Mouse (Mus musculus): ENCODE measurements around the gene Polr2j. TPM values are rescaled to one million over a fixed set of nuclear protein-coding genes. Genes with fewer than 3 reads are reported as not detected.
"Not testable (repeated sequence)": the region's sequence is repeated elsewhere in the genome, so short reads cannot be mapped to it uniquely, and the experiment has no call there.

Polr2j gene
- polyA plus RNA-seq, 1 experiment from 2014 or later: 112 TPM

DNA sequence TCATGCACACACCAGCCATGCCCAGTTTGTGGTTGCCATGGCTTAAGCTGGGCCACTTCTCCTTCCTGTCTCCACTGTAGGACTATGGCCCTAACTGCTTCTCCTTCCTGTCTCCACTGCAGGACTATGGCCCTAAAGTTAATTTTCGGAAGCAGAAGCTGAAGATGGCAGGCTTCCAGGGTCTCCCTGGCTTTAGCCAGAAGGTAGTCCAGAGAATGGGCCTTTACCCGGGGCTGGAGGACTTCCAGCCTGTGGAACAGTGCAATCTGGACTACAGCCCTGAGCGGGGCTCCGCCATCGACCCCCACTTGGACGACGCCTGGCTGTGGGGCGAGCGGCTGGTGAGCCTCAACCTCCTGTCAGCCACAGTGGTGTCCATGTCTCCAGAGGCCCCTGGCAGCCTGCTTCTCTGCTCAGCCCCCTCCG, 23.6 kb downstream of the Polr2j start:
- ATAC-seq: no peak
- Histone ChIP-seq H3K9me3 (ENCODE audit: low read length) (no peaks in the 10 kb centered on the region; the same call in 1 of the 2 replicates), H3K4me3 (ENCODE audit: low read depth, low read length) (no peak overlapping the region), H3K27ac (ENCODE audit: low read depth) (0 out of 2 replicates have a peak overlapping the region, but pooled peaks have one; percentile 46), H3K4me2 (ENCODE audit: low read depth, low read length) (no peak overlapping the region), H3K36me3 (replicated peaks; ENCODE audit: insufficient read depth, low read length) (peaks cover 24% of the 10 kb centered on the region), H3K27me3 (ENCODE audit: insufficient read depth, low read length) (no peaks in the 10 kb centered on the region), H3K9ac (replicated peaks) (no peak overlapping the region), H3K4me1 (ENCODE audit: insufficient read depth) (peaks cover 13% of the 10 kb centered on the region)
- whole genome bisulfite sequencing (ENCODE audit: insufficient replicate concordance): 86% methylated on average over 10 of the region's 10 CpGs
- no peak for DNase-seq
- TF ChIP-seq CTCF (IDR thresholded peaks at IDR 0.05; ENCODE audit: low read depth) (no peak), EP300 (IDR thresholded peaks at IDR 0.05; ENCODE audit: low read depth) (no peak)

DNA sequence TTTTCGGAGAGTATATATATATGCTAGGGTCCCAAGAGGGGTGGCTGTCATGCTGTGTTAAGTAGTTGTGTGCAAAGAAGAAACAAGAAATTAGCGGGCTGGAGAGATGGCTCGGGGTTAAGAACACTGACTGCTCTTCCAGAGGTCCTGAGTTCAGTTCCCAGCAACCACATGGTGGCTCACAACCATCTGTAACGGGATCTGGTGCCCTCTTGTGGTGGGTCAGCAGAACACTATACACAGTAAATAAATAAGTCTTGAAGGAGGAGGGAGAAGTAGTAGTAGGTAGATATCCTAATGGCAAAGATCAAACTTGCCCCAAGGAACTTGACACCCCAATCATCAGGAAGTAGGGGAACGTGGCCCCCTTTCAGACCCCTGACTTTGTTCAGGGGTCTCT, 26.3 kb downstream of the Polr2j start:
- 87% methylated on average over 5 of the region's 5 CpGs for WGBS (ENCODE audit: insufficient replicate concordance)
- peaks cover 5% of the 10 kb centered on the region for H3K4me1 ChIP-seq (ENCODE audit: insufficient read depth)

DNA sequence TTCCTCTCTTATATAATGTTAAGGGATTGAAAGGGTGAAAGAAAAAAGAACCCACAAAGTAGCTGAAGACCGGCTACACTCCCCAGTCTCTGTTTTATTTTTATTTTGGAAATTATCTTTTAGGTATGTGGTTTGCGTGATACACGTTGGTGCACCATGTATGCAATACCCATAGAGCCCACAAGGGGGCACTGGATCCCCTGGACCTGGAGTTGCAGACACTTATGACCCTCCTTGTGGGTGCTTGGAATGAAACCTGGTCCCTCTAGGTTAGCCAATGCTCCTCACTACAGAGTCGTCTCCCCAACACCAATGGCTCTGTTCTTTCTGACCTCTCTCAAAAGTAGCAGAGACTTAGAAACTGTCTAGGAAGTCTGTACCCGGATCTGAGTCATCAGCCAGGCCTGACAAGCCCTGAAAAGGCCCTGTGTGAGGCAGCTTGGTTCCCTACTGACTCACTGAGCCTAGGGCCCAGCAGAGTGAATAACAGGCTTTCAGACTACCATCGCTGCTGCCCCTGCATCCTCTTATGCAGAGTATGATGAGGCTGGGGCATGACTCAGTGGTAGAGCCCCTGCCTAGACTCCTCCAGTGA, 26.8 kb downstream of the Polr2j start:
- peaks cover 24% of the 10 kb centered on the region for H3K36me3 ChIP-seq (replicated peaks; ENCODE audit: insufficient read depth, low read length)
- H3K27me3 ChIP-seq (ENCODE audit: insufficient read depth, low read length): no peaks in the 10 kb centered on the region
- H3K4me2 ChIP-seq (ENCODE audit: low read depth, low read length): no peak overlapping the region
- H3K9ac ChIP-seq (replicated peaks): no peak overlapping the region
- peaks cover 7% of the 10 kb centered on the region for H3K4me1 ChIP-seq (ENCODE audit: insufficient read depth)
- no peak overlapping the region for H3K27ac ChIP-seq (ENCODE audit: low read depth)
- H3K9me3 ChIP-seq (ENCODE audit: low read length): no peaks in the 10 kb centered on the region; the same call in 1 of the 2 replicates
- TF ChIP-seq CTCF (IDR thresholded peaks at IDR 0.05; ENCODE audit: low read depth) (peak; percentile 61), EP300 (IDR thresholded peaks at IDR 0.05; ENCODE audit: low read depth) (no peak)
- DNase-seq (no peak), ATAC-seq (no peak)
- WGBS (ENCODE audit: insufficient replicate concordance): 81% methylated on average over 6 of the region's 6 CpGs
- no peak overlapping the region for H3K4me3 ChIP-seq (ENCODE audit: low read depth, low read length)

More for the DNA sequence above, 26.3 kb downstream of the Polr2j start:
- H3K9ac ChIP-seq (replicated peaks): no peak overlapping the region
- no peak overlapping the region for H3K27ac ChIP-seq (ENCODE audit: low read depth)
- H3K4me2 ChIP-seq (ENCODE audit: low read depth, low read length): no peak overlapping the region
- H3K9me3 ChIP-seq (ENCODE audit: low read length): no peaks in the 10 kb centered on the region; the same call in 1 of the 2 replicates
- no peak overlapping the region for H3K4me3 ChIP-seq (ENCODE audit: low read depth, low read length)
- no peak for DNase-seq
- TF ChIP-seq CTCF (IDR thresholded peaks at IDR 0.05; ENCODE audit: low read depth): peak; percentile 52
- TF ChIP-seq EP300 (IDR thresholded peaks at IDR 0.05; ENCODE audit: low read depth): no peak
- peaks cover 24% of the 10 kb centered on the region for H3K36me3 ChIP-seq (replicated peaks; ENCODE audit: insufficient read depth, low read length)
- no peak for ATAC-seq
- H3K27me3 ChIP-seq (ENCODE audit: insufficient read depth, low read length): no peaks in the 10 kb centered on the region

DNA sequence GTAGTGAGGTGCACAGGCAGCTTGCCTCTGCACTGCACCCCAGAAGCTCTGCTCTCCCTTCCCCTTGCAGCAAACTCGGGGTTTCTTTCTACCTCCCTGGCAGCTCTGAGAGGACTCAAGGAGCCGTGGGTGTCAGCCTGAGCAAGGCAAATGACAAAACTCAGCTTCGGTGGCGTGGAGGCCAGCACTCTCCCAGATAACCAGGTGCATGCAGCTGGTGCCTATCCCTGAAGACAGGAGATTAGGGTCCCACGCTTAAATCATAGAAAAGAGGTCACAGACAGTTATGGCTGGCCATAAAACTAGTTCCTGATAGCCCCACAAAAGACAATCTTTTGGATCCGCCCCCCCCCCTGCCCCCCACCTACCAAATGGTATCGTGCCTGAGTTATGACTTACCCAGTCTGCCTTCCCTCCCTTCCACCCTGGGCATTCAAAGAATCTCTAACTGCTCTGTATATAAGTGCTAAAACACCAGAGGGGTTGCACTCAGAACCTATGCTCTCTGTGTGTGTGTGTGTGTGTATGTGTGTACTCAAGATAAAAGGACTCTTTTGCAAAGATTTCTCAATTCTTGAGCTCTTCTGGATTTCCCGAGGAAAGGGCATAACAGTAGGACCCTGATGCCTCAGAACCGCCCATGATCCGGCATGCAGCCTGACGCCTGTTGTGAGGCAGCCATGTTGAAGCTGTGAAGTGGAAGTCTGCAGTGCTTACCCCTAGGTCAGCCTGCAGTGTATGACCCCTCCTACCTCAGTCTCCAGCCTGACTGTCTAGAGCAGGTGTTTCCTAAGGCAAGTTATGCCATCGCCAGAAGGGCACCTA, 28.4 kb downstream of the Polr2j start:
- Histone ChIP-seq H3K4me2 (ENCODE audit: low read depth, low read length) (no peak overlapping the region), H3K36me3 (replicated peaks; ENCODE audit: insufficient read depth, low read length) (peaks cover 14% of the 10 kb centered on the region), H3K9ac (replicated peaks) (no peak overlapping the region), H3K27ac (ENCODE audit: low read depth) (no peak overlapping the region), H3K4me3 (ENCODE audit: low read depth, low read length) (no peak overlapping the region), H3K9me3 (ENCODE audit: low read length) (no peaks in the 10 kb centered on the region; the same call in 1 of the 2 replicates), H3K4me1 (ENCODE audit: insufficient read depth) (peaks cover 5% of the 10 kb centered on the region), H3K27me3 (ENCODE audit: insufficient read depth, low read length) (no peaks in the 10 kb centered on the region)
- 53% methylated on average over 12 of the region's 12 CpGs for WGBS (ENCODE audit: insufficient replicate concordance)
- ATAC-seq (peak; percentile 24), DNase-seq (no peak)
- TF ChIP-seq CTCF (IDR thresholded peaks at IDR 0.05; ENCODE audit: low read depth): no peak
- peak; percentile 24; the same call in 1 of the 2 replicates for TF ChIP-seq EP300 (IDR thresholded peaks at IDR 0.05; ENCODE audit: low read depth)

DNA sequence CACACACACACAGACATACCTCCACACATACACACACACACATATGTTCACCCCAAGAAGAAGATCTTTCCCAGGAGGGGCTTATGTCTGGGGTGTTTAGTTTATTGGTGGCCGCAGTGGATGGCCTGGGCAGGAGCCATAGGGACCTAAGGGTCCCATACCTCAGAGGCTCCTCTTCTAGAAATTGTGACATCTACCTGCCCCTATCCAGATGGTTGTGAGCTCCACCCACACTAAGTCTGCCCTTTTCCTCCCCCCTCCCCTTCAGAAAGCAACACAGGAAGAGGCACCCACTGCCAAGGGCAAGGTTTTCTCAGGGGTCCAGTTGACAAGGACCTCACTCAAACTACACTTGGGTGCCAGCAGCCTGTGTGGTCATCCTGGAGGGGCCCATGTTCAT, 30.5 kb downstream of the Polr2j start:
- Histone ChIP-seq H3K4me3 (ENCODE audit: low read depth, low read length) (no peak overlapping the region), H3K27ac (ENCODE audit: low read depth) (no peak overlapping the region), H3K4me2 (ENCODE audit: low read depth, low read length) (no peak overlapping the region), H3K27me3 (ENCODE audit: insufficient read depth, low read length) (no peaks in the 10 kb centered on the region), H3K4me1 (ENCODE audit: insufficient read depth) (peaks cover 5% of the 10 kb centered on the region), H3K9ac (replicated peaks) (no peak overlapping the region), H3K9me3 (ENCODE audit: low read length) (no peaks in the 10 kb centered on the region; the same call in 1 of the 2 replicates), H3K36me3 (replicated peaks; ENCODE audit: insufficient read depth, low read length) (no peaks in the 10 kb centered on the region)
- no peak for DNase-seq
- WGBS (ENCODE audit: insufficient replicate concordance): 63% methylated on average over 1 of the region's 1 CpGs
- TF ChIP-seq EP300 (IDR thresholded peaks at IDR 0.05; ENCODE audit: low read depth) (no peak), CTCF (IDR thresholded peaks at IDR 0.05; ENCODE audit: low read depth) (no peak)
- no peak for ATAC-seq

DNA sequence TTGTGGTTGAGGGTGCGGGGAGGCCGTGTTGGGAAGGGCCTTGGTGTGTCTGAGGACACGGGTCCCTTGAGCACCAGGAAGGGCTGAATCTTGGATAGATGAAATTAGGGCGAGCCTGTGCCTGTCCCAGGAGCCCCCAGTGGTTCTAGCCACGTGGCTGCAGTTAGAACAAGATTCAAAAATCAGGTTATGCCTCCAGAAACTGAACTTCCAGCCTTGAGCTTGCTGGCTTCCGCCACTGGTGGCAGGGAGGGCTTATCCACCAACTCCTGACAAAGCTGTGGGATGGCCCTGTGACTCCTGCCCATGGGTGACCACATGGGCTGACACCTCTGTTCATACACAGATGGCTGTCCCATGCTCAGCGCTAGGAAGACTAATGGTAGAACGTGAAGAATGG, 31.3 kb downstream of the Polr2j start:
- Histone ChIP-seq H3K4me1 (ENCODE audit: insufficient read depth) (peaks cover 5% of the 10 kb centered on the region), H3K4me3 (ENCODE audit: low read depth, low read length) (no peak overlapping the region), H3K27me3 (ENCODE audit: insufficient read depth, low read length) (no peaks in the 10 kb centered on the region), H3K4me2 (ENCODE audit: low read depth, low read length) (no peak overlapping the region), H3K9me3 (ENCODE audit: low read length) (no peaks in the 10 kb centered on the region; the same call in 1 of the 2 replicates), H3K36me3 (replicated peaks; ENCODE audit: insufficient read depth, low read length) (no peaks in the 10 kb centered on the region), H3K9ac (replicated peaks) (no peak overlapping the region), H3K27ac (ENCODE audit: low read depth) (no peak overlapping the region)
- 50% methylated on average over 8 of the region's 8 CpGs for WGBS (ENCODE audit: insufficient replicate concordance)
- ATAC-seq (no peak), DNase-seq (no peak)
- TF ChIP-seq EP300 (IDR thresholded peaks at IDR 0.05; ENCODE audit: low read depth): no peak
- TF ChIP-seq CTCF (IDR thresholded peaks at IDR 0.05; ENCODE audit: low read depth): no peak

DNA sequence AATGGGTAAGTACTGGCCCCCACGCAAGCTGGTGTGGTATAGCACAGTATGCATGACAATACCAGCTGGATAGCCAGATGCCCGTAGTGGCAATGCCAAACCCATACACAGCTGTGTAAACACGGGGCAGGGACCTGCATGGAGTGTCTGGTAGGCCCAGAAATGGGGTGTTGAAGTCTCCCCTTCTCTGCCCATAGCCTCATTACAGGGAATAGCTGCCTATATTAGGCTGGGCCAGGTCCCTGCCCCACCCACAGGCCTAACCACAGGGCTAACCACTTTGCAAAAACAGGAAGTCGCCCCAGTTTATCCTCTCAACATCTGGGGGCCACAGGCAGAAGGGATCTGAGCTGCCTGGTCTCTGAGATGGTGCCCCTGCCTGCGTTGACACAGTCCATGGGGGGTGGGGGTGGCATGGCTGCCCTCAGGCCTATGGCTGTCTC, 32.7 kb downstream of the Polr2j start:
- peak; percentile 87 for ATAC-seq
- H3K36me3 ChIP-seq (replicated peaks; ENCODE audit: insufficient read depth, low read length); H3K4me2 ChIP-seq (ENCODE audit: low read depth, low read length); H3K4me3 ChIP-seq (ENCODE audit: low read depth, low read length); H3K27me3 ChIP-seq (ENCODE audit: insufficient read depth, low read length); DNase-seq; H3K4me1 ChIP-seq (ENCODE audit: insufficient read depth); H3K9ac ChIP-seq (replicated peaks); H3K9me3 ChIP-seq (ENCODE audit: low read length): not testable (repeated sequence)
- WGBS (ENCODE audit: insufficient replicate concordance): 26% methylated on average over 5 of the region's 5 CpGs
- peak overlapping the region; percentile 59; the same call in 1 of the 2 replicates for H3K27ac ChIP-seq (ENCODE audit: low read depth)

All from liver, postnatal 0 days (tissue).